Mouse (Mus musculus) retina, adult 2 months (tissue): Measurements from ENCODE around the gene Il21r.

Source experiments
- DNase-seq: peaks from one replicate; pipeline ENCODE4 v3.0.0-alpha.2; 2012; ENCODE audit warnings: low read depth, low spot score

Il21r gene

DNA sequence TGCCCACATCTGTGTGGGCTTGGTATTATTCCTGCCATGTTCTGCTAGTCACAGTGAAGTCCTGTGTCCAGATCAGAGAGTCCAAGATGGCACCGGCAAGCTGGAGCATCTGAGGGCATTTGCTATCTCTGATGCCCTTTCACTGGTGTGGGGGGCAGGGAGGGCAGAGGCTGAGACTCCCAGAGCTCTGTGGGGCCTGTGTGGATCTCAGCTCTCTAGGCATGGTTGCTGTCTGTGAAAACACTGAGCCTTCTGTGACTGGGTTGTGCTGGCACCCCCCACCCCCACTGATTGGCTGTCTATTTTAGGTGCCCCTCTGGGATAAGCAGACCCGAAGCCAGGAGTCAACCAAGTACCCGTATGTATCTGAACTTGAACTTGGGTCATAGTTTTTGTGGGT lies 28.4 kb upstream of the Il21r start:
- DNase-seq = no peak

DNA sequence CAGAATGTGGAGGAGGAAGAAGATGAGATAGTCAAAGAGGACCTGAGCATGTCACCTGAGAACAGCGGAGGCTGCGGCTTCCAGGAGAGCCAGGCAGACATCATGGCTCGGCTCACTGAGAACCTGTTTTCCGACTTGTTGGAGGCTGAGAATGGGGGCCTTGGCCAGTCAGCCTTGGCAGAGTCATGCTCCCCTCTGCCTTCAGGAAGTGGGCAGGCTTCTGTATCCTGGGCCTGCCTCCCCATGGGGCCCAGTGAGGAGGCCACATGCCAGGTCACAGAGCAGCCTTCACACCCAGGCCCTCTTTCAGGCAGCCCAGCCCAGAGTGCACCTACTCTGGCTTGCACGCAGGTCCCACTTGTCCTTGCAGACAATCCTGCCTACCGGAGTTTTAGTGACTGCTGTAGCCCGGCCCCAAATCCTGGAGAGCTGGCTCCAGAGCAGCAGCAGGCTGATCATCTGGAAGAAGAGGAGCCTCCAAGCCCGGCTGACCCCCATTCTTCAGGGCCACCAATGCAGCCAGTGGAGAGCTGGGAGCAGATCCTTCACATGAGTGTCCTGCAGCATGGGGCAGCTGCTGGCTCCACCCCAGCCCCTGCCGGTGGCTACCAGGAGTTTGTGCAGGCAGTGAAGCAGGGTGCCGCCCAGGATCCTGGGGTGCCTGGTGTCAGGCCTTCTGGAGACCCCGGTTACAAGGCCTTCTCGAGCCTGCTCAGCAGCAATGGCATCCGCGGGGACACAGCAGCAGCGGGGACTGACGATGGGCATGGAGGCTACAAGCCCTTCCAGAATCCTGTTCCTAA lies 27.3 kb upstream of the Il21r start:
- DNase-seq = no peak

GRCm38 (mm10) chr7:125576982-125577381 lies 26.2 kb upstream of the Il21r start:
- DNase-seq = no peak

DNA sequence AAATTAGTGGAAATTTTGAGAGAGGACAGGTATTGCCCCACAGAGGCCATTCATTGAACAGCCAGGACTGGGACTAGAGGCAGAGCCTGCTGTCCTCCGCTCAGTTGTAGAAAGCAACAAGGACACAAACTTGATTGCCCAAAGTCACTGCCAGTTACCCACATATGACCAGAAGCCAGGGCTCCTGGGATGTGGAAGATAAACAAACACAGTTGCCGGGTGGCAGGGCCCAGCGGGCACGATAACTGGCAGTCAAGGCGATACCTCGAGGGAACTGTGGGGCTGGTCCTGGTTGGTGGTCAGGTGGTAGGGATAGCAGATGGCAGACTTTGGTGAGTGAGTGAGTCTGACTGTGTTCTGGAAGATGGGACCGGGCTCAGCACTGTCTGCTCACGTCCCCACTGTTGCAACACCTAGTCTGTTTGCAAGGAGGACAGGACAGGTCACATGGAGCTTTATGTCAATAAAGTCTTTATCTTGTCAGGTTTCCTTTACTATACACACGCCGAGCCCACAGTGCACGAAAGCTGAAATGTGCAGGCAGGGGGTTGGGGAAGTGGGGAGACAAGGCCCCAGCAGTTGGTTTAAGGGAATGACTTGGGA lies 25.6 kb upstream of the Il21r start:
- no peak for DNase-seq

DNA sequence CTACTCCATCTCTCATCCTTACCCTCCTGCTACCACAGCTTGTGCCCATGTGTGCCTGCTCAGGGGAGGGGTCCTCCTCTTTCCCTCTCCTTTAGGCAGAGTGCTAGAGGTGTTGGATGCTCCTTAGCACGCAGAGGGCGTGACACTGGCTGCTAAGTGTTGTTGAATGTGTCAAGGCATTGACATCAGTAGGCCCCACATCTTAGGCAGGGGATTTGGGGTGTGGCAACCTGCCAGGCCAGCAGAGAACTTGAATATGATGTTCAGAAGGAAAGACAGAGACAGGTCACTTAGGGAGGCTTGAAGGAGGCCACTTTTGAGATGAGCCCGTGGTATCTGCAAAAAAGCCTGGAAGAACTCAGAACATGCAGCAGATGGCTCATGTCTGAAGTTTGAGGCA lies 25.1 kb upstream of the Il21r start:
- DNase-seq = no peak

DNA sequence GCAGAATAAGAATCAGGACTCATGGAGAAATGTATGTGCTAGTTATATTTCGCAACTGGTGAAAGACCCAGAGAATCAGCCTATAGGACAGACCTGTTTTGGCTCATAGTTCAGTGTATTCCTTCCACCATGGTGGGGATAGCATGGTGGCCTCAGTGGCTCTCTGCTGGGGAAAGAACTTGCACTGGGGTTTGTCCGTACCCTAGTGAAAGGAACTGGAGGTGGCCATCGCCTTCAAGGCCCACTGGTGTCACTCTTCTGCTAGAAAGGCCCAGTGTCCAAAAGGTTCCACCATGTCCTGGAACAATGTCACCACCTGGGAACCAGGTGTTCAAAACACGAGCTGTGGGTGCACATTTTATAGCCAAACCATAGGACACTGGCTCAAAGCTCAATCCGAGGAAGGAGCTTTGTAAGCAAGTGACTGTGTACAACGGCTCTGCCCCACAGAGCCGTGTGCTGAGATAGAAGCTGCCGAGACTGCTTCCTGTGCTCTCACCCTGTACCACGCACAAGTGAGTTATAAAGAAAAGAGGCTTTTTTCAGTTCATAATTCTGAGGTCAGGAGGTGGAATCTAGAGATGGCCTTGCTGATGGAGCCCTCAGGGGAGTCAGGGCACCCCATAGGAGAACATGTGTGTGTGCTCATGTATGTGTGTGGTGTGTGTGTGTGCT lies 23.5 kb upstream of the Il21r start:
- no peak for DNase-seq

DNA sequence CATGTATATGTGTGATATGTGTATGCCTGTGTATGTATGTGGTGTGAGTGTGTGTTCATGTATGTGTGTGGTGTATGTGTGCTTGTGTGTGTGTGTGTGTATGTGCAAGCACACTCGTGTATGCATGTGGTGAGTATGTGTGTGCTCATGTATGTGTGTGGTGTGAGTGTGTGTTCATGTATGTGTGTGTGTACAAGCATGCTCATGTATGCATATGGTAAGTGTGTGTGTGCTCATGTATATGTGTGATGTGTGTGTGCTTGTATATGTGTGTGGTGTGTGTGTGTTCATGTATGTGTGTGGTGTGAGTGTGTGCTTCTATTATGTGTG lies 23.0 kb upstream of the Il21r start:
- DNase-seq = no peak

DNA sequence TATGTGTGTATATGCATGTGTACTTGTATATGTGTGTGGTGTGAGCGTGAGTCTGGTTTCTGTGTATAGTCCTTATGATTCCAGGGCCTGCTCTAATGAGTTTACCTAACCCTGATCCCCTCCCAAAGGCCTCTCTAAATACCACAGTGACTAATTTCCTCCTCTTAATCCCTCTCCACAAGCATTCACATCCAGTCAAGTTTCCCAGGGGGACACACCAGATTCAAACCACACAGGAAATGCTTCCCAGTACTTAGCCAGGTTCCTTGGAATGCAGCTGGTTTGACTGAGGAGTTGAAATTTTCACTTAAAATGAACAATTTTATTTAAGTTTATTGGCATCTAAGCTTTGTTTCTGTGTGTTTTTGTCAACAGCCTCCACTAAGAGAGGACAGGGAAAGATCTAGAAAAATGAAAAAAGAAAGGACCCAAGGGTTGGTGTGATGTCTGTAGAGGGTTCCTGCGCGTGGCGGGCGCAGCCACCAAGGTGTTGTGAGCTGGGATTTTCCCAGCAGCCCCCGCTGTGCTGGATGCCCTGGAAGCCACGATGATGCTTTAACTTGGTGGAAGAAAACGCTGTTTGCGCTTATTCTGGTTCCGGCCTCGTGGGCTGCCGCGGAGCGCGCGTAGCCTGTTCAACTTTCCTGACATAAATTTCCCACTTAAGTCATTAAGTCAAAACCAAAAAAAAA lies 22.5 kb upstream of the Il21r start:
- no peak for DNase-seq

DNA sequence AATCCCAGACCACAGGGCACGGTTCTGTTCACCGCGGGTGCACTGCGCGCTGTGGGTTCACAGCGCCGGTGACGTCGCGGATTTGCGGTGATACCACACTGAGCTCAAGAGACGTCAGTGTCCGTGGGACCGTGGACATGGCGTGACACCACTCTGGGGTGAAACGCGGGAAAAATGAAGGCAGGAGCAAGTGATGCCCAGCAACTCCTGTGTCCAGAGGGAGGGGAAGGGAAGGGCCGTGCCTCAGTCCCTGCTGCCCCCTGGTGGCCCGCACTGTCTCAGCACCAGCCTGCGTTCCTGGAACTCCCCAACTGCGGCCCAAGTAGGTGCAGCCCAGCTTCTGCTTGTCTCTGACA lies 21.9 kb upstream of the Il21r start:
- DNase-seq = peak; percentile 44

DNA sequence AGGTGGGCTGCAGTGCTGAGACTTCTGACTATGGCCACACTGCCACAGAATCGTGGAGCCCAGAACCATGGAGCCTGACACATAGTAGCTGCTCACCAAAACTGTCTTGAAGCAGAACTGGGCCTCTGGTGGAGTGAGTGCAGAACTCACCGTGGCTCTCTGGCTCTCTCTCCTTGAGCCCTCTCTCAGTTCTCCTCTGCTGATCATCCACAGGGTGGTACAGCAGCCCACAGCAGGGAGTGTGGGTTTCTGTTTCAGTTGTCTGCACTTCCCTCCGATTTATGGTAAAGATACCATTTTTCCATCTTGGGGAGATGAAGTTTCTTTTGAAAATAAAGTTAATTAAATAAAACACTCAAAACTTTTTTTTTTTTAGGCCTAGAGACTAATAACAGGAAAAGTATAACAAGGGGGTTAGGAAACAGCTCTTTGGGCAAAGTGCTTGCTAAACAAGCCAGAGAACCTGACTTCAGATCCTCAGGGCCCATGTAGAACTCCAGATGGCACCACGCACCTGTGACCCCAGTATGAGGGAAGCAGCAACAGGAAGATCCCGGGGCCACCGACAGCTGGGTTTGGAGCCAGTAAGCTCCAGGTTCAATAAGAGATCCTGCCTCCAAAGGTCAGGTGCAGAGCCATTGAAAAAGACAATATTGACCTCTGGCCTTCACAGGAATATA lies 19.8 kb upstream of the Il21r start:
- DNase-seq = no peak

- DNase-seq = no peak
Observed at GRCm38 (mm10) chr7:125584005-125584369, 19.2 kb upstream of the Il21r start.

DNA sequence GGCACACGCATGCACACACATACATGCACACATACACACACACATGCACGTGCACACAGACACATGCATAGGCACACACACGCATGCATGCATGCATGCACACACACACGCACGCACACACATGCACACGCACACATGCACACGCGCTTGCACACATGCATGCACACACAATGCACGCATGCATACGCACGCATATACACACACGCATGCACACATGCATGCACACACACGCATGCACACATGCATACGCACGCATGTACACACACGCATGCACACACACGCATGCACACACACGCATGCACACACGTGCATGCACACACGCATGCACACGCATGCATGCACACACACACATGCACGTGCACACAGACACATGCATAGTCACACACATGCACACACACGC lies 16.9 kb upstream of the Il21r start:
- DNase-seq = no peak

DNA sequence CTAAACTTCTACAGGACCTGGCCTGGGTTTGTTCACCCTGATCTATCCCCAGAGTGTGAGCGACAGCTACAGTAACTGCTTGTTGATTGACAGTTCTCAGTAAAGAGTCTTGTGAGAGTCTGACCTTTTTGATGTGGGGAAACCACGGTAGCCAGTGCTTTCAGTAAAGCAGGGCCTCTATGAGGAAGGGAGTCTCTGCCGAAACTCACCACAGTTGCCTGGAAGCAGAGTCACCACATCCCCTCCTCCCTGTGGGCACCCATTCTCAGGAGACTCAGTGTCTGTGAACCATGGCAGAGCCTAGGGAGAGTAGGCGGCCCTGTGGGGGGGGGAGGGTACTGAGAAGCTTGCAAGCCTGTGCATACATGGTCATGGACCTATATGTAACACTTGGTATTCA lies 14.5 kb upstream of the Il21r start:
- no peak for DNase-seq

DNA sequence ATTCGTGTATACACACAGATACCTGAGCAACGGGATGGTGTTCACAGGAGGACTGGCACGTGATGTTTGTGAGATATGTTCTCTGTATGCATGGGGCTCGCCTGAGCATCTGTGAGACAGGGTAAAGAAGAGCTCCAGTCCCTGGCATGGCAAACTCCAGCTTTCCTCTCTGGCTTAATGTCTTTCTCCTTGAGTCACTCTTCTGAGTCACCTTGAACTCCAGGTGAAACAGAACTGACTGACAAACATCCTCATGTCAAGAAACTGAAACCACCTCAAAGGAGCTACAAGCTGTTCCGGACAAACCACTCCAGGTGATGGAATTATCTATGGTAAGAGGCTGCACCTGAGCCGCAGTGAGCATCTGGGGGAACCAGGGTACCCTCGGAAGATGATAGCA lies 13.3 kb upstream of the Il21r start:
- no peak for DNase-seq

GRCm38 (mm10) chr7:125593831-125594230 lies 9.4 kb upstream of the Il21r start:
- no peak for DNase-seq

DNA sequence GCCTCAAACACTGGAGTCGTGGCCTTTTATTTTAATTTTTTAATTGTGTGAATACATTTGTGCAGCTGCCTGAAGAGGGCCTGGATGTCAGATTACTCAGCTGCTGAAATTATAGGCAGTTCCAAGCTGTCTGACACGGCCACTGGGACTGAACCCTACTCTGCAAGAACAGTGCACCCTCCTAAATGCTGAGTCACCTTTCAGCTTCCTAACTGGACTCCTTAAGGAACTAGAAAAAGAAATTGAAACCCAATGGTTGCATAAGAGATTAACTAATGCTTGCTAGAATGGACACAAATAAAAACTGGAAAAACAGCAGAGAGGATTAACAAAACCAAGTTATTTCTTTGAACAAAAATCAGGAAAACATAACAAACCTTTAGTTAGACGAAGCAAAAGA lies 6.8 kb upstream of the Il21r start:
- no peak for DNase-seq

DNA sequence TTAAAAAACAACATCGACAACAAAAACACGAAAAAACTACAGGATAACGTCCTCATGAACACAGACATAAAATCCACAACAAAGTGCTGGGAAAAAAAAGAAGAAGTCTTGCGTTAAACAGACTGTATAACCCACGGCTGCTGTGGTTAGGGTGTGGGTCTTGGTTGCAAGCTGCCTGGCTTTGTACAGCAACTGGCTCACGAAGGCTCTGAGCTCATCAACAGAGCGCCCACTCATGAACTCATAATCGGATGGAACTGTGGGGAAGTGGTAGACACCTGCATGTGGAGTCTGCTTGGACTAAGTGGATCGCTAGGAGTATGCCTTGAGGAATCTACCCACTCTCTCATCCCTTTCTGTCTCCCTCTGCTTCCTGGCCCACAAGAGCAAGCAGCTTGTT lies 6.1 kb upstream of the Il21r start:
- DNase-seq = no peak

- DNase-seq = no peak
Observed at GRCm38 (mm10) chr7:125597516-125598347, 5.5 kb upstream of the Il21r start.

- no peak for DNase-seq
Observed at GRCm38 (mm10) chr7:125599373-125599973, 3.8 kb upstream of the Il21r start.

DNA sequence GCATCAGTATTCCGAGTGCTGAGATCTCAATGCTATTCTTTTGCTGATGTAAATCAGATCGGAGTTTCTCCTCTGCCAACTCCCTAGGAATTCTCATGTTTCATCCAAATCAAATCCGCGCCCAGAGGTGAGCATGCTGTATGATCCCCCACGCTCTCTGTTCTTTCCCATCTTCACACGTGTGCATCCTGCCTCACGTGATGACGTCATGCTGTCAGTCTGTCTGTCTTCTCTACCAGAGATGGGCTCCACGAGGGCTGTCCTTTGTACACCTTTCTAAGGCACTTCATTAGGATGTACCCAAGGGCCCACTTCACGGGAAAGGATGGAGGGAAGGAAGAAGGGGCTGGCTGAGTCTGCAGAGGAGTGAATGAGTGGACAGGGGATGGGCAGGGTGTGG lies 3.1 kb upstream of the Il21r start:
- no peak for DNase-seq
